Mouse (Mus musculus) left cerebral cortex, postnatal 36 days (tissue): ENCODE measurements around the gene Eif4g3. TPM values are rescaled to one million over a fixed set of nuclear protein-coding genes. Genes with fewer than 3 reads are reported as not detected.
A peak's percentile ranks its signal among the peaks of the same experiment; 100 is the strongest.

Experiments used
- DNase-seq, 2 experiments: peaks; one replicate each; pipeline ENCODE4 v3.0.0; 2021 to 2022; ENCODE audit warnings: low spot score in 2 of 2, mixed read lengths in 1 of 2
- intact Hi-C: fragments of 180-260 bp; cut with DNase I; formaldehyde crosslinking; loops from one replicate; pipeline ENCODE4 v1.15.1; 2025
- total RNA-seq, 2 experiments: library from RNA; stranded (reverse); gene quantifications; 2 replicates each; pipeline ENCODE4 v1.2.3; 2021

Eif4g3 gene
- total RNA-seq, 2 experiments from 2014 or later = 168 to 190 TPM

DNA sequence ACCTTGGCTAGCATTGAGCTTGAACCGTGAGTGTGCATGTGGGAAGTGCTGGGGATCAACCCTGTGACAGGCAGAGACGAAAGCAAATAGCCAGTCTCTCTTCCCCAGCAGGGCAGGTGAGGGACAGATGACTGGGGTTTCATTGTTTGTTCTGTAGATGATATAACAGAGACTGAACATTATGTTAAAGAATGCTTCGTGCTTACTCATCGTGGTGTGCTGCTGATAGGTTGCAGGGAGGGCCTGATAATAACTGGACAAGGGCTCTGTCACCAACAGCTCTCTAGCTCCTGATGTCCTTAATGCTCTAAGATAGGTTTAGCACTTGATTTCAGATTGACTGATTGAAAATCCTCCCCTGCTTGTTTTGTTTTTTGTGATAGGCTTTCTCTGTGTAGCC is 23.1 kb downstream of the Eif4g3 start:
- DNase-seq = no peak
- intact Hi-C loops = no loop called here

DNA sequence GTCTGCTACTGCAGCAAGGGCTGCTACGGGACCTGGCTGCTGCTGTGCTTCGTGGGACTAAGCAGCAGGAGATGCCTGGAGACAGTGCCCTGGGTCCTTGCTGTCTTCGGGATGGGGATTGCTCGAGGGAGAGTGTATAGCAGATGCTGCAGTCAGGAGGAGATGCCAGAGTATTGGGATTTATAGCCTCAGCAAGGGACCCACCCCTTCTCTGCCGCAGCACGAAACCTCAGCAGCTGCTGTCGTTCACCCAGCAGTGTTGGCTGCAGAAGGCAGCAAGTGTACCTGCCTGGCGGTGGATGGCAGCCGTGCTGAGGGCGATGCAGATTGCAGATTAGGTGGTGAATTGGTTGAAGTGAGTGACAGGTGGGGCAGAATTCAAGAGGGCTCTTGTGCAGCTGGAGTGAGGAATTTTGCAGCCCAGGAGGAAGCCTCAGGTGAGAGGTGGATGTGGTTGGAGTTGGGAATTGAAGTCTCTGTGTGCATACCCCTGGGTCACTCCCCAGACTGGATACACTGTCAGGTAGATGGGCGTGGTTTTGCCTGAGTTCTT is 24.3 kb downstream of the Eif4g3 start:
- no peak for DNase-seq
- intact Hi-C loops = no loop called here

DNA sequence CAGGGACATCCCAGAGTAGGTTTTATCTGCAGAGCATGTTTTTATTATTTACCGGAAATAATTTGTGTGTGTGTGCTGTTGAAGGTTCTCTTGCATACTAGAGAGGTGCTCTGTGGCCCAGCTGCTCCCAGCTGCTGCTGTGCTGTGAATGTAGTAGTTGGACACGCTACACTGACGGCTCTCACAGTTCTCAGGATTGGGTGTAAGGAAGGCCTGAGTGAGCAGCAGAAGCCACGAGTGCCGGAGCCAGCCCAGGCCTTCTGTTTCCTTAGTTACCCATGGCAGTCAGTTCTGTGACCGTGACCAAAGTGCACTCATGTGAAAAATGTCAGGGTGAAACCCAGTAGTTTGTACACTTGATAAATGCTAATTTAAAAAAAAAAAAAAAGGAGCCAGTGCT is 25.2 kb downstream of the Eif4g3 start:
- intact Hi-C loops = no loop called here
- DNase-seq = no peak

DNA sequence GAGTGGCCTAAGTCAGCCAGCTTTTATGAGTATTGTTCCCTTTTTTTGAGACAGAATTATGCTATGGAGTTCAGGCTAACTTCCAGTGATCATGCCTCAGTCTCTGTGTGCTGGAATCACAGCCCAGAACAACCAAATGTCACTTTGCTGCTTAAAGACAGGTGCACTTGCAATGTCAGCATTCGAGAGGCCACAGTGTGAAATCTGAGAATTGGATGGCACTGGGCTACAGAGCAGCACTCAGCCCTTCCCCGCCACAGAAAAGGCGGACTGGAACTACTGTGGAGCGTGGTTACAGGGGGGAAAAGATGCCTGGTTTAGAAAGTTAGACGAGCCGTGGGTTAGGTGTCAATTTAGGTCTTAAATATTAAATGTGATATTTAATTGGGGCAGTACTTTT is 27.4 kb downstream of the Eif4g3 start:
- intact Hi-C loops = no loop called here
- no peak for DNase-seq

DNA sequence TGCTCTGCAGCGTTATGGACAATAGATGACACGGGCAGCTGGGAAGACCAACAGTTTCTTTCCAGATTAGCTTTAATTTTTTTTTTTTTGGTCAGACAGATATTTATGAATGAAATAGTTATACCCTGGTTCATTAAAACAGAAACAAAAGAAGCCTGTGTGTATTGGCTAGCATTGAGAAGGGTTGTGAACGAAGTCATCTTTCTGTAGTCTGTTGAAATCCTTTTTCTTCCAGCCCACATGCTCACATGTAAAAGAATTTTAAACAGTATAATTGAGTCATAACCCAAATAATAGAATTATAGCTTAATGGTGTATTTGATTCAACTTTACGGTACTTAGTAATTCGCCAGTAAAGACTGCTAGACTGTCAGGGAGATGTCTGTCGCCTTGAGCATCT is 28.8 kb downstream of the Eif4g3 start:
- no peak for DNase-seq
- intact Hi-C loops = no loop called here

DNA sequence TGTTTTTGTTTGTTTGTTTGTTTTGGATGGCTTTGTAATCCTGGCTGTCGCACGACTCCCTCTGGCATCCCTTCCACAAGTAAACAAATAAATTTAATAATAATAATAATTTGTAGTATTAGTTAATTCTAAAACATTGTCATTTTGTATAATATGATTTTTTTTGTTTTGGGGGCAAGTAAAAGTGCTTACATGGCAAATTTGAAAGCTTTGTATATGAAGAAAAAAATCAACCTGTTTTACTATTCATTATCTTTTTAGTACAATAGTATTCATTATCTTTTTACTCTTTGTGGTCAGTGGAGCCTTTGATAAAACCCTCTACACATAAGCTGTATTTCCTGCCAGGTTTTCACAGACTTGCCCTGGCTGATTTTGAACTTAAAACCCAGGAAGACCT is 29.9 kb downstream of the Eif4g3 start:
- intact Hi-C loops = no loop called here
- DNase-seq = no peak

DNA sequence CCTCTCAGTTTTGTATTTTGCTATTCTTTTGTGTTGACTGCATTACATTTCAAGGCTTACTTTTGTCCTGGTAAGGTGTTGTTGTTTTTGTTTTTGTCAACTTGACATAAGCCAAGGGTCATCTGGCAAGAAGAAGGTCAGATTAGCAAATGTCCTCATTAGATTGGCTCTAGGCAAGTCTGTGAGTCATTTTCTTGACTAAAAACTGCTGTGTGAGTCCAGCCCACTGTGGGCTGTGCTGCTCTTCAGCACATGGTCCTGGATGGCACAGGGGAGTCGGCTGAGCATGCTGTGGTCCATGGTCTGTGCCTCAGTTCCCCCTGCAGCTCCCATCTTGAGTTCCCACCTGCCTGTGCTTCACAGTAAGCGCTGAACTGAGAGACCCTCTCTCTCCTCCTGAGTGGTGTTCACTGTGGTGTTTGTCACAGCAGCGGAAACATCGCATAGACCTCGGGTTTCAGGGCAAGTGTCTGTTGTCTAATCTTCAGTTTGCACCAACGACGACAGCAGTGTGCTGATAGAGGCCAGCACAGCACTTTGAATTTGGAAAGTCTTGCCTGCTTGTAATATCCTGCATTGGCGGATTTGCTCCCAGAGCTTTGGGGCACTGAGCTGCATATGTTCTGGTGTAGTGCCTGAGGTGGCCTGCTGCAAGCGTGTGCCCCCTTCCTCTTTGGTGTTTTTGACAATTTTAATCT is 30.7 kb downstream of the Eif4g3 start:
- intact Hi-C loops = no loop called here
- no peak for DNase-seq

DNA sequence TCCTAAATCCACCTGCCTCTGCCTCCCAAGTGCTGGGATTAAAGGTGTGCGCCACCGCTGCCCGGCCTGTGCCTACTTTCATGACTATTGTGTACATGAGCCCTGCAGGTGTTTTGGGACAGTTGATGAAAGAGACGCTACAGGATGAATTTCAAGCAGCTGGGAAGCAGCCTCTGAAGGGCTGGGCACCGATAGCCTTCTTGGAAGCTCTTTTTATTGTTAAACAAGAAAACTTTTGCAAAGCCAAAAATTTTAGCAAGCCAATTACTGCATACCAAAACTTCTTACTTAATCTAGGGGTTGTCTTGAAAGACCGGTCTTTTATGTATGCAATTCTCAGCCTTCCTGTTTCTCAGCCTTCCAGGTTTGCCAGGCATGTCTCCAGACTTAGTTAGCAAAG is 36.3 kb downstream of the Eif4g3 start:
- no peak for DNase-seq
- intact Hi-C loops = no loop called here

DNA sequence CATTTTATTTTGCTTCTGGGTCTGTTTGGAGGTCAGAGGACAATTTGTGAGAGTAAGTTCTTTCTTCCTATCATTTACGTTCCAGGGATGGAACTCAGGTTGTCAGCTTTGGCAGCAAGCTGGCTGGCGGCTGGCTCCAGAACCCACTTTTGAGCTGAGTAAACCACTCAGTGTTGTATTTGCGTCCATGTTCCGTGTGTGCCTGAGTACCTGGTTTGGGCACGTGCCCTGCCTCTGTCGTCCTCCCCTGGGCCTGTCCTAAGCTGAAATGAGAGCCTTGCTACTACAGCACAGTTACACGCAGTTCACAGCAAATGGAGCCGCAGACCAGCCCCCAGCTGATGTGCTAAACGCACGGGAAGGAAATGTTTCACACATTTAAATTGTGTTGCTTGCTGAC is 39.0 kb downstream of the Eif4g3 start:
- no peak for DNase-seq
- intact Hi-C loops = no loop called here

DNA sequence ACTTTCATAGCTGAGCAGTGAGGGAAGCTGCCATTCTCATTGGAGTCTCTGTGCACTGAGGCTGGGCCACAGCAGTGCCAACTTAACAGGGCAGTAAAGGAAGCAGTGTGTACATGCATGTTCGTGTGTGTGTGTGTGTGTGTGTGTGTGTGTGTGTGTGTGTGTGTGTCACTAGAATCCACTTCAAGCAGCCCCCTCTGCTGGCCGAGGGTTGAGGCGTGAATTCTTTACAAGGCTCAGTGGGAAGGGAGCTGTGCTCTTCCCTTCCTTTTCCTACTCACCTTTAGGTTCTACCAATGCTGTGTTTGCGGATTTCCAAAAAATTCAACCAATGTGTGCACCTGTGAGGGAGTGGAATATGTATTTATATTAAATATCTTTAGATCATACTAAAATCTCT is 41.0 kb downstream of the Eif4g3 start:
- no peak for DNase-seq
- intact Hi-C loops = no loop called here

DNA sequence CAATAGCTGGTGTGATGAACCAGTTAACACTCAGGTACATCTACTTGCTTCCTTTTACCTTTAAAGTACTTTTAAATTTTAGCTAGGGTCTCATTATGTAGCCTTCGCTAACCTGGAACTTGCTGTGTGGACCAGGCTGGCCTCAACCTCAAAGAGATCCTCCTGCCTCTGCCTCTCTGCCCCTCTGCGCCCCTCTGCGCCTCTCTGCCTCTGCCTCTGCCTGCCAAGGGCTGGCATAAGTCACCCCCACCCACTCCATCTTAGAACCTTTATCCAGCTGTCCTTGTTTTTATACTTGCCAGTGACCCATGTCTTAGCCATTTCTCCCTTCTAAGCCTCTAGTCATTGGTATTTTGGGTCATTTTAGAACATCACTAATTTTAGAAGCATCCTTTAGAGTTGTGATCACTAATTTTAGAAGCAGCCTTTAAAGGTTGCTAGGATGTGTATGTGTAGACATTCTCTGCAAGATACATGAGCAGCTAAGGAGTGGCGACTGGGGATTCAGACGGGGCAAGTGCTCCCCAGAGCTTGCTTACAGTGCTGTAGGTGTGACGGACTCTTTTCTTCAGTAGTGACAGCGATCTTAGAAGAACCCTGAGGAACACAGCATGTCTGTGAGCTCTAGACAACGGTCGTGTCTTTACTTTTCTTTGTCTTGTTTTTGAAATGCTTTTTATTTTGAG is 42.8 kb downstream of the Eif4g3 start:
- intact Hi-C loops = no loop called here
- no peak for DNase-seq

DNA sequence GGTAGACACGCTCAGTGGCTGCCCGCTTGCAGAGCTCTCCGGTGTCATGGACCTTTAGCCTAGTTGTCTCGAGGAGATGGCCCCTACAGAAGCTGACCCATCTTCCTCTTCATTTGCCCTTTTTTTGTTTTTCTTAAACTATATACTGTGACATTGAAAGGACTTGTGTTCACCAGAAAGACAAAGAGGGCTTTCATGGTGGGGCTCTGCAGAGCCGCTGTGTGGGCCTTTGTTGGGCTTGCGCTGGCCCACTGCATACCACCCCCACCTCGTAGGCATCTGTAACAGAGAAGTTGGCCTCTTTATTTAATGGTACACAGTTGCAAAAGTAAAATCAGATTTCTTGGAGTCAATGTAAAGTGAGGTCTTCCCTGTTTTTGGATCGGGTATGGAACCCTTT is 44.3 kb downstream of the Eif4g3 start:
- DNase-seq = no peak
- intact Hi-C loops = no loop called here

DNA sequence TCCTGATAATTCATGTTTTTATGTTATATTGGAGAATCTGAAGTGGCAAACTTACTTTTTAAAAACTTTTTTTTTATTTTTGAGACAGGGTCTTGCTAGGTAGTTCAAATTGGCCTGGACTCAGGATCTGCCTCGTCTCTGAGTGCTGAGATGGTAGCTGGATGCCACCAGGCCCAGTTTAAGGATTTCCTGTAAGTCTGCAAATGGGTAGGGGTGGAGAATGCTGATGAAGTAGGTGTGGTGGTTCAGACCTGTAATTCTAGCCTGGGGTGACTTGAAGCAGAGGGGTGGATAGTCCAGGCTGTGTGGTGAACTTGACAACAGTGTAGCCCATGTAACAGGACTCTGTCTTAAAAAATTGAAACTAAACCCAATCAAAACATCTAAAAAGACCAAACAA is 45.1 kb downstream of the Eif4g3 start:
- intact Hi-C loops = no loop called here
- DNase-seq = no peak

DNA sequence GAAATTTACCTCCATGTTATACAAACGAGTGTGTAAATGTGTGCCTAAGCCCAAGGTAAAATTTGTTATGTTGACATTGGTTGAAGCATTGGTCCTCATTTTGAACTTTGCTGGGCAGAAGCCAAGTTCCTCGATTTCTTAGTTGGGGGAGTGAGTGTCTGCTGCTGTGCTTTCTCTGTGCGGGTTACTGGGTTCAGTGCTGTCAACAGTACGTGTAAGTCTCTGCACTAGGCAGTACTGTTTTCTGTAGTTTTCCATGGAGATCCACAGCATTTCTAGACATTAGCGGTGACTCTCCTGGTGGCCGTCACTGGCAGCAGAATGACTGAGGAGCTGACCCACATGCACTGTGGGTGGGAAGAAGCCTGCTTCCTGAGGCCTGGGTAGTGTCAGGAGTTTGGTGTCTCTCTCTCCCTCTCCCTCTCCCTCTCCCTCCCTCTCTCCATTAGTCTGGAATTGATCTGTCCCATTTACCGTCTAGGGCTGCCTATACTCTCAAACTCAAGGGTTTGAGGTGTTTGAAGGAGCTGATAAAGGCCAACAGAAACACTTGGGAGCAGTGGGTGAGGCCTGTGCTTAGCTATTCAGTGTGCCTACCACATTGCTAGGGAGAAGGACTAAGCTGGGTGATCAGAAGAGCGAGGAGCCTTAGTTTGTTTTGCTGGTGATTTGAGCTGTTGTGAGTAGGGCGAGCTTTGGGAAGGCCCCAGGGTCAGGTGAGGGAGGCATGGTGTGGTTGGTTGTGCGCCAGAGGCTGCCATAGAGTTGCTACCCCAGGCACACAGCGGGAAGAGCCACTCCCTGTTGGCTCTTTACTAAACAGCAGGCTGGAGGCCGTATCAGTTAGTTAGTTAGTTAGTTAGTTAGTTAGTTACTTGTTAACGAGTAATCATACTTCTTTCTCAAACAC is 45.8 kb downstream of the Eif4g3 start:
- intact Hi-C loops = no loop called here
- DNase-seq = no peak

DNA sequence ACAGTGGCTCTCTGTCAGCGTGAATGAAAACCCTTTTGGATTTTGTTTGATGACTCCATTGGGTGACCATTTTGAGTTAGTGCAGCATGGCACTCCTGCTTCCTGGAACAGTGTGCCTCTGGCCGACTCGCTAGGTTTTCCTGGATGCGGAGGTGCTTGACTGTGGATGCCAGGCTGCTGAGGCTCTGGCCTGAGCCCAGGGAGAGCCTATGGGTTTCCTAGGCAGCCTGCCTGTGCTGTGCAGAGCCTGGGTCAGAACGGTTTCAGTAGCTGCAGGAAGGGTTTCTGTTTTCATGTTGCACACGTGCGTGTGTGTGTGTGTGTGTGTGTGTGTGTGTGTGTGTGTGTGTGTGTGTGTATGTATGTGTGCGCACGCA is 46.4 kb downstream of the Eif4g3 start:
- intact Hi-C loops = no loop called here

DNA sequence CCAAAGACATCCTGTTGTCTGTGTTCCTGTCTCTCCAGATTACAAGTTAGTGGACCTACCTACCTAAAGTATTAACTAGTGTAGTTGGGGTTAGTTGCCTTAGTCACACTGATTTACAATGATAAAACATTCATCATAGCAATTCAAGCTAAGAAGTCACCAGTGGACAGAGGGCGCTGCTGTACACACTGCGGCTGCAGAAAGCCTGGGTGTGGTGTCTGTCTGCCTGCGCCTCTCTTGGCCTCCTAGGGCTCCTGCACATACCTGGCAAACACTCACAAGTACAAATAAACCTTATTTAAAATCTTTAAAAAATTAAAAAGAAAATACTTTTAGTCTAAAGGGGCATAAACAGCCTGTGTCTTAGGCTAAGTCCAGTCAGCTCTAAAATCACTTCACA is 47.8 kb downstream of the Eif4g3 start:
- DNase-seq = no peak
- intact Hi-C loops = no loop called here

More for the DNA sequence above, 46.4 kb downstream of the Eif4g3 start:
- DNase-seq = peak in 1 of 2 experiments; percentile 42

DNA sequence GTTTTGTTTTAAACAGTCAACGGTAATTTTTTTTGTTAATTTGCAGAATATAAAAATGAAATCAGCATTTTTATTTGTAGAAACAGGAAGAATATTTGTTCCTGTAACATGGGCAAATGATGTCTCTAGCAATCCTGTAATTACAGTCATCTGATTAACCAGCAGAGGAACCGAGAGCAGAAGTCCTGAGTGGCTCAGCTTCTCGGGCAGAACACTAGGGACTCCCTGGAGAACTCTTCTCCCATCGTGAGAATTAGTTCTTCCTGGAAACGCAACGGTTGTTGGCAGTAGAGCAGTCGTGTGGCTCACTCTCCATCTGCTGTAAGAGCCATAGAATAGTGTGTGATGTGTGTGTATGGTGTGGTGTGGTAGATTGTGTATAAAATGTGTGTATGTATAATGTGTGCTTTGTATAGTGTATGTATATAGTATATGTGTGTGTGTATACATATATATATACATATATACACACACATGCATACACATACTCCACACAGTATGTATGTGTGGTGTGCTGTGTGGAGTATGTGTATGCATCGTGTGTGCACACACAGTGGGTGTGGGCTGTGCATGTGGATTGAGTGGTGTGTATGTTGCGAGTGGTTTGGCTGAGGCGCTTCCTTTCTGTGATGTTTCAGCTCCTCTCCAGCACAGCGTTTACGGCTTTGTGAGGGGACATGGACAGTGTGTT is 48.9 kb downstream of the Eif4g3 start:
- intact Hi-C loops = no loop called here
- DNase-seq = no peak

DNA sequence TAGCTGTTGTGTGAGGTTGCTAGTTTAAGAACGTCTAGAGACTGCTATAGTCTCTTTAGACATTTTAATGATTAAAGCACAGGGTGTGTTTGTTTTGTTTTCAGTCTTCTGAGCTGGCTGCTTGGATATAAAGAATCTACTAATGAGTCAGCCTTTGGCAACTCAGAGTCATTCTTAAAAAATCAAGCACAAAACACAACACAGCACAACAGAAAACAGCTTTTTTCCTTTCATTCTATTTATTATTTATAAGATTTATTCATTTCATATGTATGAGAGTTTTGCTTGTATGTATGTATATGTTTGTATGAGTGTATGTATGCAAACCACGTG is 49.4 kb downstream of the Eif4g3 start:
- intact Hi-C loops = no loop called here
- no peak for DNase-seq

DNA sequence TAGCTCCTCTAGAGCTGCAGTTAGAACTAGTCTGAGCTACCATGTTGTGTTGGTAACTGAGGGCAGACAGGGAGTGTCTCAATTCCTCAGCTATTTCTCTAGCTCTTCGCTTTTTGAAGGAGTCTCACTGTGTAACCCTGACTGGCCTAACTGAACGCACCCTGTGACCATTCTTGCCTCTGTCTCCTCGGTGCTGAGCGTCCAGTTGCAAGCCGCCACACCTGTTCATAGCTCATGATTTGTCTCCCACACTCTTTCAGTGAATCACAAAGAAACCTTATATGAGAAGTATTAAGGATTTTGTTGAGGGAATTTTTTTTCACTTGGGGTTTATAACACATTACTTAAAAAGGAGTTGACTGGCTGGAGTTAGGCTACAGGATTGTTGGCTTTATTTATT is 49.8 kb downstream of the Eif4g3 start:
- no peak for DNase-seq
- intact Hi-C loops = no loop called here
